Mouse (Mus musculus) neural tube, embryonic 12.5 days (tissue): ENCODE results near the gene Prr23a3. TPM values are rescaled to one million over a fixed set of nuclear protein-coding genes. Genes with fewer than 3 reads are reported as not detected.

ENCODE experiments used
- ATAC-seq: fragments of 200-750 bp; cut with Nextera tagmentation; 2 replicates; pipeline ENCODE4 v1.8.0; 2017; ENCODE audit warnings: low read depth, mild to moderate bottlenecking, moderate TSS enrichment, moderate library complexity; ENCODE audit not compliant: low FRiP score
- H3K27ac ChIP-seq: fragments of 300-500 bp; sonication (generic); 2 replicates; pipeline ENCODE4 v1.5.1; 2016
- H3K27me3 ChIP-seq: fragments of 300-500 bp; sonication (generic); replicated peaks from 2 replicates; pipeline ENCODE4 v1.6.1; 2016; ENCODE audit warnings: mild to moderate bottlenecking
- H3K36me3 ChIP-seq: fragments of 300-500 bp; sonication (generic); 2 replicates; pipeline ENCODE4 v1.6.1; 2016; ENCODE audit warnings: mild to moderate bottlenecking
- H3K4me1 ChIP-seq: fragments of 300-500 bp; sonication (generic); 2 replicates; pipeline ENCODE4 v1.6.1; 2016
- H3K4me2 ChIP-seq: fragments of 300-500 bp; sonication (generic); replicated peaks from 2 replicates; pipeline ENCODE4 v1.6.1; 2016; ENCODE audit warnings: mild to moderate bottlenecking
- H3K4me3 ChIP-seq: fragments of 300-500 bp; sonication (generic); 2 replicates; pipeline ENCODE4 v1.5.1; 2016
- H3K9ac ChIP-seq: fragments of 300-500 bp; sonication (generic); 2 replicates; pipeline ENCODE4 v1.6.1; 2016; ENCODE audit warnings: mild to moderate bottlenecking
- H3K9me3 ChIP-seq: fragments of 300-500 bp; sonication (generic); 2 replicates; pipeline ENCODE4 v1.6.1; 2016; ENCODE audit warnings: mild to moderate bottlenecking
- WGBS: fragments of 180-500 bp; shearing (Covaris S2); methylation state at CpG from one replicate; pipeline ENCODE4 v1.1.7; 2016; 5-methylcytosine and 5-hydroxymethylcytosine counted together
- polyA plus RNA-seq: library from polyadenylated mRNA; unstranded; fragments of >200 nt; fragmentation: Nextera tagmentation; extraction: Ambion mirVana; gene quantifications from 2 replicates; pipeline ENCODE4 v1.2.1, GENCODE M21; 2016

Prr23a3 gene
- polyA plus RNA-seq, 1 experiment from 2014 or later = not detected

DNA sequence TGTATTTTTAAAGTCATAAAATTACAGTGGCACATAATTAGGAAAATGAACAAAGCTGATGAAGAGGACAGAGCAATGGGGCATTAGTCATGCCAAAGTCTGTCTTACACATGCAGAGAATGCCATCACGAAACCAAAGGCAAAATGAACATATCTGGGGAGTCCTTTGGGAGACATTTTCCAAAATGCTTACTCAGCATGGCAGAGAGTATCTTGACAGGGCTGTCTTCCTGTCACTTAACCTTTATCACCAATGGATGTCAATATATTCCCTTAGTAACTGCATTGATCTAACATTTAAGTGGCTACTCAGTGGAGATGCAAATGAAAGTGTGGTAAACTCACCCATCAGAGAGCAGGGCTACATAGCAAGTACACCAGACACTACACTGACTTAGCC is 36.9 kb downstream of the Prr23a3 start:
- Histone ChIP-seq H3K4me1 (no peaks in the 10 kb centered on the region), H3K9me3 (peaks cover 4% of the 10 kb centered on the region; the same call in 1 of the 2 replicates), H3K9ac (no peak overlapping the region), H3K36me3 (no peaks in the 10 kb centered on the region), H3K27me3 (no peaks in the 10 kb centered on the region), H3K27ac (no peak overlapping the region), H3K4me2 (no peak overlapping the region), H3K4me3 (no peak overlapping the region)
- 78% methylated on average over 1 of the region's 1 CpGs for WGBS
- no peak for ATAC-seq

- no peak within 1 kb of the TSS for H3K4me2 ChIP-seq
- no peaks in the 10 kb centered on the region for H3K27me3 ChIP-seq
- 87% methylated on average over 2 of the region's 2 CpGs for WGBS
- ATAC-seq = no peak
- H3K4me1 ChIP-seq = no peaks in the 10 kb centered on the region
- H3K4me3 ChIP-seq = no peak within 1 kb of the TSS
- no peaks in the 10 kb centered on the region for H3K36me3 ChIP-seq
- no peak within 1 kb of the TSS for H3K9ac ChIP-seq
- H3K9me3 ChIP-seq = no peaks in the 10 kb centered on the region
- no peak within 1 kb of the TSS for H3K27ac ChIP-seq
Observed at GRCm38 (mm10) chr9:98902819-98903218, 38.3 kb downstream of the Prr23a3 start, which contains the start of gene 7420426K07Rik. Gene 7420426K07Rik, plus strand, starts transcription at chr9:98903119.

Other genes with a start within 250 kb of the Prr23a3 start
- gene Prr23a1, start 22.3 kb upstream of the Prr23a3 start, polyA plus RNA-seq = not detected in 2 replicates
- gene Prr23a2, start 8.3 kb upstream of the Prr23a3 start, polyA plus RNA-seq = not detected in 2 replicates
- not detected in 2 replicates for gene 7420426K07Rik, start 38.4 kb downstream of the Prr23a3 start, polyA plus RNA-seq
- 0.73 and 1.2 TPM in 2 replicates for gene Foxl2, start 90.5 kb downstream of the Prr23a3 start, polyA plus RNA-seq
- gene Faim, start 121.6 kb downstream of the Prr23a3 start, polyA plus RNA-seq = 81.7 and 93.4 TPM in 2 replicates
- not detected in 2 replicates for gene Gm1123, start 170.9 kb downstream of the Prr23a3 start, polyA plus RNA-seq